Mouse (Mus musculus): ENCODE data around the gene Inafm1.

GRCm38 (mm10) chr7:16229869-16230268, 43.5 kb downstream of the Inafm1 start:
- TF ChIP-seq POLR2A (IDR thresholded peaks at IDR 0.05; ENCODE audit: insufficient read depth, low read depth, low read length) = no peak
- TF ChIP-seq CTCF (IDR thresholded peaks at IDR 0.05; ENCODE audit: insufficient read depth, low read depth, low read length) = no peak

Measured in olfactory bulb, adult 2 months (tissue).